Mouse (Mus musculus): ENCODE data around the gene Adamts8. TPM values are rescaled to one million over a fixed set of nuclear protein-coding genes. Genes with fewer than 3 reads are reported as not detected.

Gene Adamts8
- total and polyA plus RNA-seq, 3 experiments, result not detected

- H3K27ac ChIP-seq (ENCODE audit: control insufficient read depth, low read depth, low read length), result no peak within 1 kb of the TSS
- H3K36me3 ChIP-seq (ENCODE audit: control insufficient read depth in 1 of 2, insufficient read depth in 2 of 2, low read length in 2 of 2), result no peaks in the 10 kb centered on the region
- no peak for DNase-seq (ENCODE audit: low read depth, low spot score)
- no peaks in the 10 kb centered on the region for H3K9me3 ChIP-seq (replicated peaks; ENCODE audit: insufficient read depth, low read length)
- no peak within 1 kb of the TSS for H3K9ac ChIP-seq (ENCODE audit: control insufficient read depth, low read depth, low read length, poor library complexity, severe bottlenecking)
- no peak within 1 kb of the TSS for H3K4me3 ChIP-seq (ENCODE audit: control insufficient read depth in 1 of 2, insufficient read depth in 1 of 2, low read depth in 2 of 2, low read length in 2 of 2)
- H3K79me2 ChIP-seq (ENCODE audit: control insufficient read depth, insufficient read depth, low read length, poor library complexity), result no peaks in the 10 kb centered on the region
- no peaks in the 10 kb centered on the region for H3K4me1 ChIP-seq (ENCODE audit: control insufficient read depth in 1 of 2, insufficient read depth in 2 of 2, low read length in 2 of 2)
- H3K27me3 ChIP-seq (ENCODE audit: control insufficient read depth in 1 of 2, insufficient read depth in 2 of 2, low read length in 2 of 2), result no peaks in the 10 kb centered on the region
- TF ChIP-seq MEF2A (IDR thresholded peaks at IDR 0.05; ENCODE audit: extremely low read depth, insufficient replicate concordance, low read depth, low read length, poor library complexity, severe bottlenecking), result no peak
- TF ChIP-seq CTCF (IDR thresholded peaks at IDR 0.05 in 2 of 3, conservative IDR thresholded peaks at IDR 0.05 in 1 of 3; ENCODE audit: control insufficient read depth in 1 of 3, insufficient read depth in 1 of 3, low read depth in 2 of 3, low read length in 3 of 3, poor library complexity in 1 of 3, severe bottlenecking in 1 of 3), result no peak
- TF ChIP-seq E2F4 (IDR thresholded peaks at IDR 0.05; ENCODE audit: borderline replicate concordance, low read depth, low read length), result no peak
- TF ChIP-seq BHLHE40 (IDR thresholded peaks at IDR 0.05; ENCODE audit: borderline replicate concordance, low read depth, low read length), result no peak
- no peak for TF ChIP-seq TBP (IDR thresholded peaks at IDR 0.05; ENCODE audit: low read depth, low read length)
- no peak for TF ChIP-seq MYC (IDR thresholded peaks at IDR 0.05; ENCODE audit: low read depth, low read length)
- TF ChIP-seq SIN3A (IDR thresholded peaks at IDR 0.05; ENCODE audit: low read length), result no peak
These were observed 20.0 kb upstream of the Adamts8 start, which contains the start of gene Adamts15 for GRCm38 (mm10) chr9:30922197-30922894. TSS of gene Adamts15 (minus strand) at chr9:30922452.

- Histone ChIP-seq H3K79me2 (ENCODE audit: control insufficient read depth, insufficient read depth, low read length, poor library complexity) (no peaks in the 10 kb centered on the region), H3K27me3 (ENCODE audit: control insufficient read depth in 1 of 2, insufficient read depth in 2 of 2, low read length in 2 of 2) (no peaks in the 10 kb centered on the region), H3K27ac (ENCODE audit: control insufficient read depth, low read depth, low read length) (no peak overlapping the region), H3K4me1 (ENCODE audit: control insufficient read depth in 1 of 2, insufficient read depth in 2 of 2, low read length in 2 of 2) (no peaks in the 10 kb centered on the region), H3K4me3 (ENCODE audit: control insufficient read depth in 1 of 2, insufficient read depth in 1 of 2, low read depth in 2 of 2, low read length in 2 of 2) (no peak overlapping the region), H3K9ac (ENCODE audit: control insufficient read depth, low read depth, low read length, poor library complexity, severe bottlenecking) (no peak overlapping the region), H3K9me3 (replicated peaks; ENCODE audit: insufficient read depth, low read length) (no peaks in the 10 kb centered on the region), H3K36me3 (ENCODE audit: control insufficient read depth in 1 of 2, insufficient read depth in 2 of 2, low read length in 2 of 2) (no peaks in the 10 kb centered on the region)
- DNase-seq (ENCODE audit: low read depth, low spot score), result no peak
- TF ChIP-seq ETS1 (IDR thresholded peaks at IDR 0.05; ENCODE audit: low read depth, low read length) (no peak), NELFE (IDR thresholded peaks at IDR 0.05; ENCODE audit: low read depth, low read length) (no peak), MYC (IDR thresholded peaks at IDR 0.05; ENCODE audit: low read depth, low read length) (no peak), POLR2AphosphoS2 (IDR thresholded peaks at IDR 0.05; ENCODE audit: low read length) (no peak), USF1 (IDR thresholded peaks at IDR 0.05; ENCODE audit: low read depth, low read length) (no peak)
These were observed 13.6 kb upstream of the Adamts8 start for GRCm38 (mm10) chr9:30928759-30929158.

- Histone ChIP-seq H3K79me2 (ENCODE audit: control insufficient read depth, insufficient read depth, low read length, poor library complexity) (no peaks in the 10 kb centered on the region), H3K27ac (ENCODE audit: control insufficient read depth, low read depth, low read length) (no peak overlapping the region), H3K9me3 (replicated peaks; ENCODE audit: insufficient read depth, low read length) (no peaks in the 10 kb centered on the region), H3K36me3 (ENCODE audit: control insufficient read depth in 1 of 2, insufficient read depth in 2 of 2, low read length in 2 of 2) (no peaks in the 10 kb centered on the region), H3K4me3 (ENCODE audit: control insufficient read depth in 1 of 2, insufficient read depth in 1 of 2, low read depth in 2 of 2, low read length in 2 of 2) (no peak overlapping the region), H3K4me1 (ENCODE audit: control insufficient read depth in 1 of 2, insufficient read depth in 2 of 2, low read length in 2 of 2) (no peaks in the 10 kb centered on the region), H3K27me3 (ENCODE audit: control insufficient read depth in 1 of 2, insufficient read depth in 2 of 2, low read length in 2 of 2) (no peaks in the 10 kb centered on the region), H3K9ac (ENCODE audit: control insufficient read depth, low read depth, low read length, poor library complexity, severe bottlenecking) (no peak overlapping the region)
- DNase-seq (ENCODE audit: low read depth, low spot score), result no peak
- TF ChIP-seq POLR2A (IDR thresholded peaks at IDR 0.05; ENCODE audit: control insufficient read depth in 1 of 2, insufficient read depth in 1 of 2, low read depth in 1 of 2, low read length in 2 of 2, poor library complexity in 1 of 2), result no peak
- no peak for TF ChIP-seq MAX (IDR thresholded peaks at IDR 0.05; ENCODE audit: low read length)
- no peak for TF ChIP-seq MAZ (IDR thresholded peaks at IDR 0.05; ENCODE audit: low read depth, low read length)
- no peak for TF ChIP-seq E2F4 (IDR thresholded peaks at IDR 0.05; ENCODE audit: borderline replicate concordance, low read depth, low read length)
- no peak for TF ChIP-seq MEF2A (IDR thresholded peaks at IDR 0.05; ENCODE audit: extremely low read depth, insufficient replicate concordance, low read depth, low read length, poor library complexity, severe bottlenecking)
- TF ChIP-seq KAT2A (conservative IDR thresholded peaks at IDR 0.05; ENCODE audit: low read depth, low read length), result no peak
- TF ChIP-seq EP300 (IDR thresholded peaks at IDR 0.05; ENCODE audit: low read depth in 1 of 2, low read length in 2 of 2), result no peak
- TF ChIP-seq RCOR1 (IDR thresholded peaks at IDR 0.05; ENCODE audit: low read depth, low read length), result no peak
- TF ChIP-seq BHLHE40 (IDR thresholded peaks at IDR 0.05; ENCODE audit: borderline replicate concordance, low read depth, low read length), result no peak
- TF ChIP-seq POLR2AphosphoS5 (IDR thresholded peaks at IDR 0.05; ENCODE audit: borderline replicate concordance, low read depth, low read length), result no peak
- no peak for TF ChIP-seq NRF1 (IDR thresholded peaks at IDR 0.05; ENCODE audit: insufficient read depth, low read depth, low read length, poor library complexity, severe bottlenecking)
- no peak for TF ChIP-seq USF1 (IDR thresholded peaks at IDR 0.05; ENCODE audit: low read depth, low read length)
- no peak for TF ChIP-seq MYB (IDR thresholded peaks at IDR 0.05; ENCODE audit: low read depth, low read length)
- TF ChIP-seq MAFK (IDR thresholded peaks at IDR 0.05; ENCODE audit: borderline replicate concordance, low read depth, low read length), result no peak
- no peak for TF ChIP-seq USF2 (IDR thresholded peaks at IDR 0.05; ENCODE audit: borderline replicate concordance in 1 of 2, insufficient read depth in 1 of 2, low read depth in 1 of 2, low read length in 2 of 2)
- no peak for TF ChIP-seq HCFC1 (IDR thresholded peaks at IDR 0.05; ENCODE audit: low read depth, low read length)
- no peak for TF ChIP-seq SMC3 (IDR thresholded peaks at IDR 0.05; ENCODE audit: low read depth, low read length)
These were observed 10.0 kb upstream of the Adamts8 start for GRCm38 (mm10) chr9:30932346-30932745.
